In genomic region chr13:44730939-44731551, GRCm38 (mm10) we compare ENCODE assay signal across 8 mouse cellular contexts. TPM values are rescaled to one million over a fixed set of nuclear protein-coding genes. Genes with fewer than 3 reads are reported as not detected.
DNase-seq lines count a peak whose midpoint lies in the region; ATAC-seq and TF ChIP-seq lines count a peak whose summit lies in the region.

No protein-coding gene starts in this region.

- H3K4me2 ChIP-seq in heart, embryonic 11.5 days = peak overlapping the region; percentile 84
- peak overlapping the region; percentile 76 for H3K4me2 ChIP-seq in kidney, embryonic 16.5 days (replicated peaks; ENCODE audit: low read depth, low read length)

- WGBS in heart, embryonic 11.5 days (ENCODE audit: insufficient replicate concordance) = under 1% methylated on average over 41 of the region's 41 CpGs
- WGBS in kidney, embryonic 16.5 days = under 1% methylated on average over 39 of the region's 41 CpGs
- under 1% methylated on average over 39 of the region's 41 CpGs for WGBS in liver, adult 2 months

- no peaks in the 10 kb centered on the region for H3K27me3 ChIP-seq in C2C12 (ENCODE audit: control insufficient read depth, insufficient read depth, insufficient read length)
- H3K27me3 ChIP-seq in heart, embryonic 11.5 days (ENCODE audit: control insufficient read depth, insufficient read depth, low read length) = no peaks in the 10 kb centered on the region
- no peaks in the 10 kb centered on the region for H3K27me3 ChIP-seq in kidney, embryonic 16.5 days (ENCODE audit: insufficient read depth, low read length)
- no peaks in the 10 kb centered on the region for H3K27me3 ChIP-seq in liver, adult 2 months (ENCODE audit: control insufficient read depth, insufficient read depth, low read length)

- H3K79me3 ChIP-seq in C2C12 (ENCODE audit: low read depth) = peaks cover 34% of the 10 kb centered on the region

- H3K4me3 ChIP-seq in C2C12 (ENCODE audit: insufficient read depth, poor library complexity, severe bottlenecking) = peak overlapping the region; percentile 60
- H3K4me3 ChIP-seq in heart, embryonic 11.5 days (ENCODE audit: low read depth, low read length) = peak overlapping the region; percentile 72
- peak overlapping the region; percentile 62 for H3K4me3 ChIP-seq in kidney, embryonic 16.5 days (ENCODE audit: low read length)
- H3K4me3 ChIP-seq in liver, adult 2 months (ENCODE audit: insufficient read depth, low read depth, low read length) = peak overlapping the region; percentile 92

- H3K9me3 ChIP-seq in heart, embryonic 11.5 days (replicated peaks; ENCODE audit: control insufficient read depth, low read length) = no peaks in the 10 kb centered on the region
- H3K9me3 ChIP-seq in kidney, embryonic 16.5 days (ENCODE audit: low read length) = no peaks in the 10 kb centered on the region

- DNase-seq in brain, embryonic 14.5 days (ENCODE audit: low read depth) = peak; percentile 97
- DNase-seq in liver, adult 2 months (ENCODE audit: extremely low read depth, low read depth, low spot score) = peak; percentile 86
- DNase-seq in spleen, postnatal 36 days (ENCODE audit: low spot score in 2 of 2) = peak; percentile 88 to 90

- H3K79me2 ChIP-seq in C2C12 (ENCODE audit: control insufficient read depth, insufficient read depth) = peaks cover 47% of the 10 kb centered on the region
- H3K79me2 ChIP-seq in liver, adult 2 months (ENCODE audit: control insufficient read depth, insufficient read depth, low read length) = peaks cover 6% of the 10 kb centered on the region; the same call in 1 of the 2 replicates

- TF ChIP-seq POLR2A in brain, embryonic 14.5 days (IDR thresholded peaks at IDR 0.05; ENCODE audit: borderline replicate concordance, extremely low read depth, insufficient read depth, insufficient read length, poor library complexity, severe bottlenecking) = peak; percentile 65; the same call in 1 of the 2 replicates
- TF ChIP-seq POLR2A in liver, adult 2 months (IDR thresholded peaks at IDR 0.05; ENCODE audit: extremely low read depth, insufficient read depth, low read length) = peak; percentile 97

- H3K9ac ChIP-seq in heart, embryonic 11.5 days (ENCODE audit: low read depth, low read length) = peak overlapping the region; percentile 95
- H3K9ac ChIP-seq in kidney, embryonic 16.5 days (replicated peaks; ENCODE audit: low read length) = peak overlapping the region; percentile 90
- peak overlapping the region; percentile 96 for H3K9ac ChIP-seq in liver, adult 2 months (ENCODE audit: low read depth, low read length)

- no peaks in the 10 kb centered on the region for H3K36me3 ChIP-seq in C2C12 (ENCODE audit: control insufficient read depth, insufficient read depth)
- no peaks in the 10 kb centered on the region for H3K36me3 ChIP-seq in heart, embryonic 11.5 days (ENCODE audit: control insufficient read depth, insufficient read depth, low read length)
- no peaks in the 10 kb centered on the region for H3K36me3 ChIP-seq in kidney, embryonic 16.5 days (ENCODE audit: insufficient read depth, low read length)
- no peaks in the 10 kb centered on the region for H3K36me3 ChIP-seq in liver, adult 2 months (ENCODE audit: control insufficient read depth, insufficient read depth, low read length)

- no peak for TF ChIP-seq CTCF in C2C12 (IDR thresholded peaks at IDR 0.05; ENCODE audit: control insufficient read depth, insufficient read depth, insufficient read length)
- no peak for TF ChIP-seq CTCF in brain, embryonic 14.5 days (IDR thresholded peaks at IDR 0.05; ENCODE audit: borderline replicate concordance, extremely low read depth, insufficient read depth, insufficient read length)
- TF ChIP-seq CTCF in liver, adult 2 months (IDR thresholded peaks at IDR 0.05; ENCODE audit: low read depth, low read length) = no peak

- H3ac ChIP-seq in C2C12 (ENCODE audit: control insufficient read depth, insufficient read length, low read depth) = peak overlapping the region; percentile 91

- peak overlapping the region; percentile 94 for H3K27ac ChIP-seq in heart, embryonic 11.5 days (ENCODE audit: low read depth, low read length)
- peak overlapping the region; percentile 98 for H3K27ac ChIP-seq in kidney, embryonic 16.5 days (ENCODE audit: low read length)
- H3K27ac ChIP-seq in liver, adult 2 months (replicated peaks; ENCODE audit: insufficient read depth, low read depth, low read length) = peak overlapping the region; percentile 100

- peak; percentile 61 for ATAC-seq in erythroblast, adult 5-6 weeks (replicated peaks; ENCODE audit: low FRiP score, poor library complexity, severe bottlenecking)
- peak; percentile 73 for ATAC-seq in heart, embryonic 11.5 days (replicated peaks; ENCODE audit: insufficient number of reproducible peaks, low FRiP score, low TSS enrichment)
- peak; percentile 82 for ATAC-seq in kidney, embryonic 16.5 days (ENCODE audit: low FRiP score, low TSS enrichment)
- ATAC-seq in monocyte, adult 5-6 weeks (replicated peaks; ENCODE audit: insufficient number of reproducible peaks, low FRiP score, low TSS enrichment, poor library complexity, severe bottlenecking) = peak; percentile 65

- peaks cover 24% of the 10 kb centered on the region for H3K4me1 ChIP-seq in heart, embryonic 11.5 days (ENCODE audit: control insufficient read depth, insufficient read depth, low read length)
- peaks cover 26% of the 10 kb centered on the region for H3K4me1 ChIP-seq in kidney, embryonic 16.5 days (ENCODE audit: insufficient read depth, low read length)
- H3K4me1 ChIP-seq in liver, adult 2 months (ENCODE audit: control insufficient read depth, insufficient read depth, low read length) = peaks cover 7% of the 10 kb centered on the region; the same call in 1 of the 2 replicates

TF ChIP-seq in C2C12, 6 proteins besides CTCF, POLR2A, EP300 and RAD21:
- no peak for TF ChIP-seq CEBPB (IDR thresholded peaks at IDR 0.05; ENCODE audit: low read depth)
- TF ChIP-seq MYOD1 (IDR thresholded peaks at IDR 0.05; ENCODE audit: control insufficient read depth, insufficient read length, low read depth) = no peak
- TF ChIP-seq FOSL1 (IDR thresholded peaks at IDR 0.05; ENCODE audit: insufficient read depth, low read length, poor library complexity, severe bottlenecking) = no peak
- no peak for TF ChIP-seq MYOG (IDR thresholded peaks at IDR 0.05; ENCODE audit: control insufficient read depth, extremely low read depth, insufficient read length)

RNA-seq across cellular contexts. Expression of gene Jarid2, which starts 1.8 kb away (rescaled TPM):
- polyA plus RNA-seq in C2C12 (2012; fragmentation: generic; extraction: Trizol) = 3.1 TPM
- polyA plus RNA-seq in brain, embryonic 14.5 days (2012; rRNA removed) = 31.6 and 52.9 TPM in 2 replicates
- 10.4 and 25.9 TPM in 2 replicates for total RNA-seq in erythroblast, adult 5-6 weeks (2015; ENCODE audit: low replicate concordance)
- total RNA-seq in erythroblast, adult 5-6 weeks (2017; ENCODE audit: low replicate concordance) = 10.1 and 10.9 TPM in 2 replicates
- 20.1 and 22.4 TPM in 2 replicates for polyA plus RNA-seq in heart, embryonic 11.5 days (2014; fragmentation: Nextera tagmentation; extraction: Ambion mirVana)
- polyA plus RNA-seq in kidney, embryonic 16.5 days (2015; fragmentation: Nextera tagmentation; extraction: Ambion mirVana) = 39.7 and 46.2 TPM in 2 replicates
- total RNA-seq in liver, adult 2 months (2014; rRNA removed) = 4.0 and 5.7 TPM in 2 replicates
- 2.4 and 2.9 TPM in 2 replicates for polyA plus RNA-seq in liver, adult 2 months (2012; rRNA removed)
- 77.6 to 103 TPM (median 102 TPM) in 3 replicates for total RNA-seq in monocyte, adult 5-6 weeks (2017)

Comparison
In these comparisons a context has a peak if more than half of its experiments do, and no peak if none do; other contexts are left out.
1. Peak in every context shown above with its lines: DNase-seq, ATAC-seq, H3K4me3 ChIP-seq and H3K27ac ChIP-seq.